Mouse (Mus musculus) bone marrow, adult 2 months (tissue): ENCODE measurements around the gene Ikbkg. TPM values are rescaled to one million over a fixed set of nuclear protein-coding genes. Genes with fewer than 3 reads are reported as not detected.

Source experiments
- H3K27ac ChIP-seq: fragments of 200-500 bp; 2 replicates; pipeline ENCODE4 v1.5.1; 2012; ENCODE audit warnings: low read depth, mild to moderate bottlenecking, control low read depth, inconsistent platforms, low read length; ENCODE audit not compliant: control insufficient read depth, poor library complexity, insufficient read depth
- H3K4me1 ChIP-seq: fragments of 200-500 bp; 2 replicates; pipeline ENCODE4 v1.6.1; 2011; ENCODE audit warnings: low read length; ENCODE audit not compliant: control insufficient read depth, insufficient read depth
- H3K4me3 ChIP-seq: fragments of 200-500 bp; replicated peaks from 2 replicates; pipeline ENCODE3; 2011; ENCODE audit warnings: mild to moderate bottlenecking, low read depth, low read length, control low read depth; ENCODE audit not compliant: control insufficient read depth
- CTCF ChIP-seq: fragments of 200-500 bp; IDR thresholded peaks from 2 replicates; pipeline ENCODE4 v1.5.1; 2011; ENCODE audit warnings: low read length, control low read depth; ENCODE audit not compliant: control insufficient read depth, insufficient read depth
- POLR2A ChIP-seq: fragments of 200-500 bp; IDR thresholded peaks from 2 replicates; pipeline ENCODE4 v1.6.1; 2011; ENCODE audit warnings: low read depth, mild to moderate bottlenecking, control low read depth, low read length, borderline replicate concordance; ENCODE audit not compliant: control insufficient read depth
- WGBS: fragments of 180-500 bp; shearing (Covaris S2); methylation state at CpG from one replicate; pipeline ENCODE4 v1.1.7; 2018; 5-methylcytosine and 5-hydroxymethylcytosine counted together
- polyA plus RNA-seq: library from polyadenylated mRNA; stranded (reverse); fragments of >200 nt; gene quantifications from 2 replicates; pipeline ENCODE4 v1.2.4, GENCODE M21; 2011; ENCODE audit warnings: low replicate concordance; ENCODE audit not compliant: missing spikeins, insufficient read depth, insufficient read length

Gene Ikbkg
- polyA plus RNA-seq, 1 experiment: 11.7 TPM

DNA sequence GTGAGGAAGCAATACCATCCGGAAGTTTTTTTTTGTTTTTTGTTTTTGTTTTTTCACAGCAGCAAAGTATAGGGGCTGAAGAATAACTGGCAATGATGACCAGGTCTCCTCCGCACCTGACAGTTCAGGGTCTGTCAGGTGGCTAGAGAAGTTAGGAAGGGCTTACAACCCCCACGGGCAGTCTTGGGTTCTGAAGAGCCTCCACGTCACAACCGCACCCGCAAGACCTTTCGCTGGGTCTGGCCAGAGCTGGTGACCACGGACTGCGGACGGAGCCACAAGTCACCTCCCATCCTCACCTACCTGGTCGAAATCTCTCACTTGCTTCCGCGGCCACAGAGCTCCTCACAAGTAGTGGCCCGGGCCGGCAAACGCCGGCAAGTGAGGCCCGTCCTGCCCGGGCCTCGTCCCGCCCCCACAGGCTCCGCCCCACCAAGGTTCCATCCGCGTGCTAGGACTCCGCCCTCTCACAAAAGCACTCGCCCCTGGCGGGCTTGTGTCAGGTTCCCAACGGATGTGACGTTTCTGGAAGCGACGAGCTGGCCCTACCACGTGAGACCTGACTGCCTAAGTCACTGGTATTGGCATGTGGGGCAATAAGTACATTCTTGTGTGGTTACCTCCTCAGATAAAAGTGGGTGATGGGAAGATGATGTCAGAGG is 20.1 kb upstream of the Ikbkg start, which contains the start of the genes Ubl4a and Slc10a3:
Gene Ubl4a (minus strand): TSS at position 331 of the 662 bp plus-strand sequence.
Gene Slc10a3 (minus strand): TSS at position 462 of the 662 bp plus-strand sequence.
- peak within 1 kb of the TSS; percentile 74 for H3K27ac ChIP-seq
- 11% methylated on average over 32 of the region's 32 CpGs for WGBS

DNA sequence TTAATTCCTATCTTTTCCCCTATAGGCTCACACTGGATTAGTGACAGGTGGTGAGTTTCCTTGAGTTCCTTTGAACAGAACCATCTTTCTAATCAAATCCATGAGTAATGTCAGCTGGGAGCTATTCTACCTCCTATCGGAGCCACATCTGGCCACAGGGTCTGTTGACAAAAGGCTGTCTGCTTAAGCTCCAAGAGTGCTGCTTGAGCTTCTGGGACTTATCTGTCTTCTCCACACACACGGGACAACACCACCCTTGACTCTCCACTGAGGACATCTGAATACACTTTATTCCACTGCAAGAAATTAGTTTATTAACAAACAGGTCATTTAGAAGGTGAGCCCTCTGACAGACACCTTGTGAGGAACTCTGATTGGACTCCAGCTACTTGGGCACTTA is 8.6 kb upstream of the Ikbkg start:
- 59% methylated on average over 2 of the region's 2 CpGs for WGBS
- no peaks in the 10 kb centered on the region; the same call in 1 of the 2 replicates for H3K4me1 ChIP-seq
- H3K4me3 ChIP-seq: no peak overlapping the region
- no peak for TF ChIP-seq CTCF
- TF ChIP-seq POLR2A: no peak
- H3K27ac ChIP-seq: no peak overlapping the region

More for the DNA sequence above, 20.1 kb upstream of the Ikbkg start, which contains the start of the genes Ubl4a and Slc10a3:
- no peaks in the 10 kb centered on the region; the same call in 1 of the 2 replicates for H3K4me1 ChIP-seq
- peak within 1 kb of the TSS; percentile 99 for H3K4me3 ChIP-seq
- TF ChIP-seq POLR2A: peak; percentile 62; the same call in 1 of the 2 replicates
- no peak for TF ChIP-seq CTCF

- TF ChIP-seq CTCF (no peak), POLR2A (no peak)
- Histone ChIP-seq H3K27ac (no peak overlapping the region), H3K4me3 (no peak overlapping the region)
These were observed 4.9 kb upstream of the Ikbkg start for GRCm38 (mm10) chrX:74388153-74388552.

GRCm38 (mm10) chrX:74400136-74400535 is 7.0 kb downstream of the Ikbkg start:
- Histone ChIP-seq H3K4me3 (no peak overlapping the region), H3K27ac (no peak overlapping the region), H3K4me1 (no peaks in the 10 kb centered on the region)
- TF ChIP-seq CTCF (no peak), POLR2A (no peak)
- WGBS: 70% methylated on average over 3 of the region's 3 CpGs

More at GRCm38 (mm10) chrX:74388153-74388552, 4.9 kb upstream of the Ikbkg start:
- no peaks in the 10 kb centered on the region; the same call in 1 of the 2 replicates for H3K4me1 ChIP-seq

DNA sequence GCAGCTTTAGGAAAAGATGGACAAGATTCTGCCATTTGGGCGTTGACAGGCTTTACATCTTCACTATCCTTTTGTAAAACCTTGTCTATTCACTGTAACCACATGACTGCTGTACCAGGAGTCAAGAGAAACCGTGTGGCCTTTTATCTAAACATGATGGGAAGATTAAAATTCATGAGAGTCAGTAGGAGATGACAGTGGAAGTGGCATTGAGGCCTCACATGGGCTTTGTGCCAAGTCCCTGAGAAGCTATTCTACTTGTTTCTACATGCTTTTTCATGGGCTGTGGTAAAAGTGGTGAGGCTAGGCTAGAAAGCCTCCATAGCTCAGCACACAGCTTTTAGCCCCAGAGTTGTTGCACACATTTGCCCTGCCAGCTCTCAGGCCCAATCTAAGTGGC is 15.2 kb downstream of the Ikbkg start:
- no peaks in the 10 kb centered on the region for H3K4me1 ChIP-seq
- H3K4me3 ChIP-seq: no peak overlapping the region
- 48% methylated on average over 2 of the region's 2 CpGs for WGBS
- H3K27ac ChIP-seq: no peak overlapping the region
- no peak for TF ChIP-seq CTCF

DNA sequence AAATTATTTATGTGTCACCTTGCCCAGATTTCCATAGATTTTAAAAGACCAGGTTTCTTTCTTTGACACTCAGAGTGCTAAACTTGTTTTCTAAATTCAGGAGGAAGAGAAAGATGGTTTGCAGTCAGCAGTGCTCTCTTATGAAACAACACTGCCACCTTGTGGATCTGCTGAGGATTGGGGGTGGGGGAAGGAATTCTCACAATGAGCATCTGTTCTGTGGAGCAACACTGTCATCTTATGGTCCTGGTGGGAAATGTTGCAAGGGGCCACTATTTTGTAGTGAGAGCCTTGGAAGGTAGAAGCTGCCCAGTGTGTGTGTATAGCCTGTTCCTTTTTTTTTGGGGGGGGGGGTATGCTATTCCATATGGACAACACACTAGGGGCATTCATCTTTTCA is 20.3 kb downstream of the Ikbkg start:
- H3K4me3 ChIP-seq: no peak overlapping the region
- no peak for TF ChIP-seq POLR2A
- peak; percentile 68 for TF ChIP-seq CTCF
- no peak overlapping the region for H3K27ac ChIP-seq
- H3K4me1 ChIP-seq: no peaks in the 10 kb centered on the region

DNA sequence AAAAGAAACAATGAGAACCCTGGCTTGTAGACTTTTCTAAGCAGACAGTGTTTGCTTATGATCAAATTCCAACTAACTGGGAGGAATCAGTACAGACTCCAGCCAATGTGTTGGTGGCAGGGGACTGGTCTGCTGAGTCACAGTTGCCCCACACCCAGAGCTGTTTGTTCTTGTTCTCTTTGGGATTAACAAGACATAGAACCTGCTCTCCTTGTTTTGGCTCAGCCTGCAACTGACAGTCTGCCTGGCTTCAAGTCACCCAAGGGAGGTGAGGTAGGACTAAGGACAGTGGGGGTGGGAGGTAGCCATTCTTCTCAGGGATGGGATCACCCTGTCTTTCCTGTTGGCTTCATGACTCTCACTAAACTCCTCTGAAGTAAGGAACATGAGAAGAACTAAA is 31.4 kb downstream of the Ikbkg start:
- no peak for TF ChIP-seq POLR2A
- no peak for TF ChIP-seq CTCF
- Histone ChIP-seq H3K27ac (no peak overlapping the region; the same call in 1 of the 2 replicates), H3K4me3 (peak overlapping the region; percentile 12), H3K4me1 (peaks cover 3% of the 10 kb centered on the region; the same call in 1 of the 2 replicates)

GRCm38 (mm10) chrX:74425195-74425594 is 32.1 kb downstream of the Ikbkg start:
- TF ChIP-seq POLR2A: no peak
- WGBS: 22% methylated on average over 4 of the region's 4 CpGs
- Histone ChIP-seq H3K4me1 (peaks cover 3% of the 10 kb centered on the region; the same call in 1 of the 2 replicates), H3K27ac (peak overlapping the region; percentile 72; the same call in 1 of the 2 replicates), H3K4me3 (peak overlapping the region; percentile 37)

GRCm38 (mm10) chrX:74426256-74426655 is 33.2 kb downstream of the Ikbkg start:
- Histone ChIP-seq H3K4me3 (peak overlapping the region; percentile 59), H3K27ac (no peak overlapping the region), H3K4me1 (peaks cover 3% of the 10 kb centered on the region; the same call in 1 of the 2 replicates)
- 23% methylated on average over 1 of the region's 1 CpGs for WGBS
- TF ChIP-seq CTCF: no peak
- no peak for TF ChIP-seq POLR2A
